Mouse (Mus musculus): Measurements from ENCODE around the gene Slc1a3. TPM values are rescaled to one million over a fixed set of nuclear protein-coding genes. Genes with fewer than 3 reads are reported as not detected.

The Slc1a3 gene
- total and polyA plus RNA-seq, 3 experiments, result 4.5 to 12.6 (median 6.5) TPM

- in situ Hi-C loops (cut with MboI; ENCODE audit: low pct_ligation_motif_present, low pct_unique_long_range_greater_than_20kb, low sequenced_read_pairs) (no loop called here), dilution Hi-C loops (cut with MboI; ENCODE audit: extremely low pct_ligation_motif_present, extremely low pct_unique_long_range_greater_than_20kb, low sequenced_read_pairs) (no loop called here)
- Histone ChIP-seq H3K9me3 (replicated peaks; ENCODE audit: low read length) (no peaks in the 10 kb centered on the region), H3K36me3 (replicated peaks in 1 of 2; ENCODE audit: control insufficient read depth in 1 of 2, insufficient read depth in 1 of 2, low read length in 1 of 2) (no peaks in the 10 kb centered on the region), H3K9ac (ENCODE audit: insufficient read depth, low read depth) (no peak overlapping the region), H3K27ac (ENCODE audit: insufficient read depth, low read depth) (no peak overlapping the region), H3K4me2 (ENCODE audit: insufficient read depth, low read depth, poor library complexity, severe bottlenecking) (no peak overlapping the region), H3K79me2 (replicated peaks; ENCODE audit: control insufficient read depth, extremely low read depth, insufficient read depth, poor library complexity, severe bottlenecking) (no peaks in the 10 kb centered on the region), H3K27me3 (replicated peaks) (no peaks in the 10 kb centered on the region), H3K4me3 (replicated peaks in 1 of 3; ENCODE audit: low read depth in 2 of 3, low read length in 2 of 3, poor library complexity in 1 of 3) (no peak overlapping the region), H3K4me1 (ENCODE audit: control insufficient read depth in 1 of 2, insufficient read depth in 2 of 2) (peaks cover 0 to 6% of the 10 kb centered on the region in 2 experiments; a peak in 1 of 4 replicates)
- DNase-seq (ENCODE audit: extremely low read depth), result no peak
- TF ChIP-seq POLR2AphosphoS2 (IDR thresholded peaks at IDR 0.05; ENCODE audit: low read depth, low read length), result no peak
- no peak for TF ChIP-seq NELFE (IDR thresholded peaks at IDR 0.05; ENCODE audit: low read depth, low read length)
- no peak for TF ChIP-seq POLR2A (IDR thresholded peaks at IDR 0.05; ENCODE audit: low read depth, low read length)
- TF ChIP-seq SMC3 (IDR thresholded peaks at IDR 0.05; ENCODE audit: low read depth, low read length), result no peak
- no peak for TF ChIP-seq EP300 (IDR thresholded peaks at IDR 0.05; ENCODE audit: low read length)
- TF ChIP-seq MYC (IDR thresholded peaks at IDR 0.05; ENCODE audit: low read depth, low read length), result no peak
Observed at GRCm38 (mm10) chr15:8734363-8734739, 23.8 kb upstream of the Slc1a3 start.

DNA sequence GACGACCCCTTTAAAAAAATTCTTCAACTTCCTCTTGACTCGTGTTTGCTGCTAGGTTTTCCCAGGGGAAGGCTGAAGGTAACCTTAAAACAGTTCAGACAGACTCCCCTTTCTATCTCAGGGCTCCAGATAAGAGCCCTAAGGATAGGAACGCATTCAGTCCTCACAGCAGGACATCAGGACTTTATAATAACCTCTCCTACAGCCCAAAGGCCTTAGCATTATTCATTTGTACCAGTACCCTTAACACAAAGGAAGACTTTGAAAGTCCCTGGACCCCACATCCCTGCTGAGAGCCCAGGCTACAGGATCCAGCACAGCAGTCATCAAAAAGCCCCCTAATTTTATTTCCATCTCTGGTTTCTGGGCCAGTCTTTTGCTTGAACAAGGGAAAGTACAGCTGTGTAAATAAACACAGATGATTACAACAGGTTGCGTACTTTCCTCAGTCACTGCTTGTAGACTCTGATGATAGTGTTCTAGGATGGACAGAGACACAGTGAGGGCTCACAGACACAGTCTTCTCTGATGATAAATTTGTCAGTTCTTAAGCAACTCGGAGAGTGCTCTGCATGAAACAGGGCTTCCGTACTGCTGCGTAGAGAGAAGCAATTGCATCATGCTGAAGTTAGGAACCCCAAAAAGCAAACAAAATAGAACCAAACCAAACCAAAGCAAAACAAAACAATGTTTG, 23.3 kb upstream of the Slc1a3 start:
- in situ Hi-C loops (cut with MboI; ENCODE audit: low pct_ligation_motif_present, low pct_unique_long_range_greater_than_20kb, low sequenced_read_pairs), result no loop called here

GRCm38 (mm10) chr15:8728861-8729260, 18.3 kb upstream of the Slc1a3 start:
- TF ChIP-seq E2F4 (IDR thresholded peaks at IDR 0.05; ENCODE audit: insufficient replicate concordance, low read depth, low read length), result no peak
- no peak for TF ChIP-seq POLR2A (IDR thresholded peaks at IDR 0.05; ENCODE audit: low read depth, low read length)
- TF ChIP-seq HCFC1 (IDR thresholded peaks at IDR 0.05; ENCODE audit: low read depth, low read length), result no peak
- no peak for TF ChIP-seq ZKSCAN1 (IDR thresholded peaks at IDR 0.05; ENCODE audit: borderline replicate concordance, low read depth, low read length)
- no peak for TF ChIP-seq NELFE (IDR thresholded peaks at IDR 0.05; ENCODE audit: low read depth, low read length)
- TF ChIP-seq BHLHE40 (IDR thresholded peaks at IDR 0.05; ENCODE audit: low read depth, low read length), result no peak
- TF ChIP-seq GABPA (IDR thresholded peaks at IDR 0.05; ENCODE audit: insufficient replicate concordance, low read depth, low read length), result no peak
- TF ChIP-seq CTCF (conservative IDR thresholded peaks at IDR 0.05 in 1 of 2, IDR thresholded peaks at IDR 0.05 in 1 of 2; ENCODE audit: low read depth in 2 of 2, low read length in 2 of 2), result no peak
- no peak for TF ChIP-seq EP300 (IDR thresholded peaks at IDR 0.05; ENCODE audit: low read length)
- TF ChIP-seq TBP (conservative IDR thresholded peaks at IDR 0.05; ENCODE audit: low read depth, low read length), result no peak
- TF ChIP-seq USF2 (conservative IDR thresholded peaks at IDR 0.05; ENCODE audit: low read depth, low read length), result no peak
- no peak for TF ChIP-seq JUND (conservative IDR thresholded peaks at IDR 0.05; ENCODE audit: low read depth, low read length)
- dilution Hi-C loops (cut with MboI; ENCODE audit: extremely low pct_ligation_motif_present, extremely low pct_unique_long_range_greater_than_20kb, low sequenced_read_pairs) (no loop called here), in situ Hi-C loops (cut with MboI; ENCODE audit: low pct_ligation_motif_present, low pct_unique_long_range_greater_than_20kb, low sequenced_read_pairs) (no loop called here)
- Histone ChIP-seq H3K4me1 (ENCODE audit: control insufficient read depth in 1 of 2, insufficient read depth in 2 of 2) (peaks cover 3 to 12% of the 10 kb centered on the region in 2 experiments), H3K27ac (ENCODE audit: insufficient read depth, low read depth) (no peak overlapping the region), H3K4me2 (ENCODE audit: insufficient read depth, low read depth, poor library complexity, severe bottlenecking) (no peak overlapping the region), H3K4me3 (replicated peaks in 1 of 3; ENCODE audit: low read depth in 2 of 3, low read length in 2 of 3, poor library complexity in 1 of 3) (no peak overlapping the region), H3K36me3 (replicated peaks in 1 of 2; ENCODE audit: control insufficient read depth in 1 of 2, insufficient read depth in 1 of 2, low read length in 1 of 2) (no peaks in the 10 kb centered on the region), H3K9me3 (replicated peaks; ENCODE audit: low read length) (no peaks in the 10 kb centered on the region), H3K79me2 (replicated peaks; ENCODE audit: control insufficient read depth, extremely low read depth, insufficient read depth, poor library complexity, severe bottlenecking) (no peaks in the 10 kb centered on the region), H3K27me3 (replicated peaks) (no peaks in the 10 kb centered on the region), H3K9ac (ENCODE audit: insufficient read depth, low read depth) (no peak overlapping the region)
- peak; percentile 58 for DNase-seq (ENCODE audit: extremely low read depth)

More for the DNA sequence above, 23.3 kb upstream of the Slc1a3 start:
- Histone ChIP-seq H3K4me2 (ENCODE audit: insufficient read depth, low read depth, poor library complexity, severe bottlenecking) (no peak overlapping the region), H3K4me1 (ENCODE audit: control insufficient read depth in 1 of 2, insufficient read depth in 2 of 2) (peaks cover 3 to 11% of the 10 kb centered on the region in 2 experiments), H3K4me3 (replicated peaks in 1 of 3; ENCODE audit: low read depth in 2 of 3, low read length in 2 of 3, poor library complexity in 1 of 3) (no peak overlapping the region), H3K9ac (ENCODE audit: insufficient read depth, low read depth) (no peak overlapping the region), H3K79me2 (replicated peaks; ENCODE audit: control insufficient read depth, extremely low read depth, insufficient read depth, poor library complexity, severe bottlenecking) (no peaks in the 10 kb centered on the region), H3K9me3 (replicated peaks; ENCODE audit: low read length) (no peaks in the 10 kb centered on the region), H3K27ac (ENCODE audit: insufficient read depth, low read depth) (no peak overlapping the region), H3K27me3 (replicated peaks) (no peaks in the 10 kb centered on the region), H3K36me3 (replicated peaks in 1 of 2; ENCODE audit: control insufficient read depth in 1 of 2, insufficient read depth in 1 of 2, low read length in 1 of 2) (no peaks in the 10 kb centered on the region)
- no peak for DNase-seq (ENCODE audit: extremely low read depth)
- dilution Hi-C loops (cut with MboI; ENCODE audit: extremely low pct_ligation_motif_present, extremely low pct_unique_long_range_greater_than_20kb, low sequenced_read_pairs), result no loop called here
- TF ChIP-seq NELFE (IDR thresholded peaks at IDR 0.05; ENCODE audit: low read depth, low read length), result no peak
- TF ChIP-seq USF1 (IDR thresholded peaks at IDR 0.05; ENCODE audit: low read depth, low read length), result no peak
- TF ChIP-seq USF2 (conservative IDR thresholded peaks at IDR 0.05; ENCODE audit: low read depth, low read length), result no peak
- no peak for TF ChIP-seq MEF2A (IDR thresholded peaks at IDR 0.05; ENCODE audit: borderline replicate concordance, low read depth, low read length)
- TF ChIP-seq POLR2A (IDR thresholded peaks at IDR 0.05; ENCODE audit: low read depth, low read length), result no peak
- TF ChIP-seq RAD21 (IDR thresholded peaks at IDR 0.05; ENCODE audit: low read depth, low read length), result no peak
- TF ChIP-seq ZMIZ1 (IDR thresholded peaks at IDR 0.05; ENCODE audit: low read depth, low read length), result no peak
- no peak for TF ChIP-seq ZNF384 (IDR thresholded peaks at IDR 0.05; ENCODE audit: low read depth, low read length)
- TF ChIP-seq ELF1 (IDR thresholded peaks at IDR 0.05; ENCODE audit: low read depth, low read length), result no peak
- TF ChIP-seq MAFK (IDR thresholded peaks at IDR 0.05; ENCODE audit: insufficient replicate concordance, low read length), result no peak
- no peak for TF ChIP-seq TBP (conservative IDR thresholded peaks at IDR 0.05; ENCODE audit: low read depth, low read length)
- TF ChIP-seq HCFC1 (IDR thresholded peaks at IDR 0.05; ENCODE audit: low read depth, low read length), result no peak
